Mouse (Mus musculus): ENCODE data around the gene Sult2b1. TPM values are rescaled to one million over a fixed set of nuclear protein-coding genes. Genes with fewer than 3 reads are reported as not detected.
A peak's percentile ranks its signal among the peaks of the same experiment; 100 is the strongest.

Sult2b1 gene
- polyA plus RNA-seq, 1 experiment from 2014 or later, result 1.5 TPM

DNA sequence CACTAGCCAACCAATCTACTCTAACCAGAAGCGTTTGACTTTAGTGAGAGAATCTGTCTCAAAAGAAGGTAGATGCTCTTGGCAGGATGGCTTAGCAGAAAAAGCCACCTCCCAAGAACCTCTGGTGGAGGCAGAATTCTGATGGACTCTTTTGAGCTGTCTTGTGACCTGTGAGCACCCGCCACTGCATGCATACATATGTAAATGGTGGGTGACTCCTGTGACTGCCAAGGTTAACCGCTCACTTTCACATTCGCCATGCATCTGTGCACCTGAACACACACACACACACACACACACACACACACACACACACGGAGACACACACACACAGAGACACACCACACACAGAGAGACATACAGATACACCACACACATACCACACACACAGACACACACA is 37.0 kb downstream of the Sult2b1 start:
- Histone ChIP-seq H3K9me3 (ENCODE audit: control insufficient read depth, low read length) (0 out of 2 replicates have a peak, but pooled peaks cover 4% of the 10 kb centered on the region), H3K27ac (ENCODE audit: low read depth, low read length) (no peak overlapping the region), H3K9ac (ENCODE audit: low read length) (no peak overlapping the region), H3K27me3 (ENCODE audit: control insufficient read depth, insufficient read depth, low read length) (no peaks in the 10 kb centered on the region), H3K36me3 (ENCODE audit: control insufficient read depth, insufficient read depth, low read length) (no peaks in the 10 kb centered on the region), H3K4me2 (no peak overlapping the region), H3K4me1 (ENCODE audit: control insufficient read depth, insufficient read depth, low read length) (no peaks in the 10 kb centered on the region), H3K4me3 (ENCODE audit: low read depth, low read length) (no peak overlapping the region)
- WGBS, result 88% methylated on average over 5 of the region's 5 CpGs
- DNase-seq (ENCODE audit: low spot score, missing footprints), result no peak
- ATAC-seq (ENCODE audit: low FRiP score), result no peak

GRCm38 (mm10) chr7:45746518-45746917 is 38.0 kb downstream of the Sult2b1 start:
- Histone ChIP-seq H3K36me3 (ENCODE audit: control insufficient read depth, insufficient read depth, low read length) (no peaks in the 10 kb centered on the region), H3K27ac (ENCODE audit: low read depth, low read length) (no peak overlapping the region), H3K27me3 (ENCODE audit: control insufficient read depth, insufficient read depth, low read length) (no peaks in the 10 kb centered on the region), H3K4me2 (no peak overlapping the region), H3K4me3 (ENCODE audit: low read depth, low read length) (no peak overlapping the region), H3K9ac (ENCODE audit: low read length) (no peak overlapping the region), H3K9me3 (ENCODE audit: control insufficient read depth, low read length) (0 out of 2 replicates have a peak, but pooled peaks cover 4% of the 10 kb centered on the region), H3K4me1 (ENCODE audit: control insufficient read depth, insufficient read depth, low read length) (no peaks in the 10 kb centered on the region)
- no peak for ATAC-seq (ENCODE audit: low FRiP score)
- DNase-seq (ENCODE audit: low spot score, missing footprints), result no peak
- 65% methylated on average over 6 of the region's 6 CpGs for WGBS

GRCm38 (mm10) chr7:45744387-45744786 is 40.1 kb downstream of the Sult2b1 start:
- Histone ChIP-seq H3K36me3 (ENCODE audit: control insufficient read depth, insufficient read depth, low read length) (no peaks in the 10 kb centered on the region), H3K4me1 (ENCODE audit: control insufficient read depth, insufficient read depth, low read length) (no peaks in the 10 kb centered on the region), H3K27me3 (ENCODE audit: control insufficient read depth, insufficient read depth, low read length) (no peaks in the 10 kb centered on the region), H3K27ac (ENCODE audit: low read depth, low read length) (no peak overlapping the region), H3K9me3 (ENCODE audit: control insufficient read depth, low read length) (0 out of 2 replicates have a peak, but pooled peaks cover 4% of the 10 kb centered on the region), H3K4me2 (no peak overlapping the region), H3K4me3 (ENCODE audit: low read depth, low read length) (no peak overlapping the region), H3K9ac (ENCODE audit: low read length) (no peak overlapping the region)
- ATAC-seq (ENCODE audit: low FRiP score) (no peak), DNase-seq (ENCODE audit: low spot score, missing footprints) (peak; percentile 91)
- 53% methylated on average over 2 of the region's 2 CpGs for WGBS

GRCm38 (mm10) chr7:45742338-45742737 is 42.1 kb downstream of the Sult2b1 start:
- H3K4me3 ChIP-seq (ENCODE audit: low read depth, low read length), result no peak overlapping the region
- no peak overlapping the region for H3K9ac ChIP-seq (ENCODE audit: low read length)

GRCm38 (mm10) chr7:45741777-45742176 is 42.7 kb downstream of the Sult2b1 start:
- ATAC-seq (ENCODE audit: low FRiP score), result no peak
- peak; percentile 79 for DNase-seq (ENCODE audit: low spot score, missing footprints)
- no peak overlapping the region for H3K9ac ChIP-seq (ENCODE audit: low read length)
- no peaks in the 10 kb centered on the region for H3K36me3 ChIP-seq (ENCODE audit: control insufficient read depth, insufficient read depth, low read length)
- no peak overlapping the region for H3K4me3 ChIP-seq (ENCODE audit: low read depth, low read length)
- WGBS, result 34% methylated on average over 11 of the region's 11 CpGs
- H3K4me1 ChIP-seq (ENCODE audit: control insufficient read depth, insufficient read depth, low read length), result no peaks in the 10 kb centered on the region
- H3K27ac ChIP-seq (ENCODE audit: low read depth, low read length), result no peak overlapping the region
- H3K9me3 ChIP-seq (ENCODE audit: control insufficient read depth, low read length), result 0 out of 2 replicates have a peak, but pooled peaks cover 3% of the 10 kb centered on the region
- H3K27me3 ChIP-seq (ENCODE audit: control insufficient read depth, insufficient read depth, low read length), result no peaks in the 10 kb centered on the region
- no peak overlapping the region for H3K4me2 ChIP-seq

More at GRCm38 (mm10) chr7:45742338-45742737, 42.1 kb downstream of the Sult2b1 start:
- H3K27me3 ChIP-seq (ENCODE audit: control insufficient read depth, insufficient read depth, low read length), result no peaks in the 10 kb centered on the region
- ATAC-seq (ENCODE audit: low FRiP score) (no peak), DNase-seq (ENCODE audit: low spot score, missing footprints) (peak; percentile 78)
- H3K4me1 ChIP-seq (ENCODE audit: control insufficient read depth, insufficient read depth, low read length), result no peaks in the 10 kb centered on the region
- 38% methylated on average over 19 of the region's 19 CpGs for WGBS
- no peaks in the 10 kb centered on the region for H3K36me3 ChIP-seq (ENCODE audit: control insufficient read depth, insufficient read depth, low read length)
- H3K27ac ChIP-seq (ENCODE audit: low read depth, low read length), result no peak overlapping the region
- H3K4me2 ChIP-seq, result 0 out of 2 replicates have a peak overlapping the region, but pooled peaks have one; percentile 7
- 0 out of 2 replicates have a peak, but pooled peaks cover 4% of the 10 kb centered on the region for H3K9me3 ChIP-seq (ENCODE audit: control insufficient read depth, low read length)

DNA sequence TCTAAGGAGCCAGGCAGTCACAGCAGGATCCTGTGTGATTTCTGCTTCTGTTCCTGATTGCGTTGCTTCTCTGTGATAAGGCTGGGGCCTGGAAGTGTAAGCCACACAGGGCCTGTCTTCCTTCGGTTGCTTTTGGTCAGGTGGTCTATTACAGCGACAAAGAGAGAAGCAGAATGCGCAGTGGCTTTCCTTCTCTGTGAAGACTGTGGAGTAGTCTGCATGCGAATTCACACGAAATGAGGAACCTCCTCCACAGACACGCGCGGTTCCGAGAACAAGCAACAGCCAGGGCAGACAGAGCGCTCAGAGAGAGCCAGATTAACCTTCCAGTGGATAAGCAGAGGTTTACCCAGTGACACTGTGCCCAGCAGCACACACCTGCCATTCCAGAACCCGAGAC is 43.2 kb downstream of the Sult2b1 start:
- no peak overlapping the region for H3K9ac ChIP-seq (ENCODE audit: low read length)
- H3K4me2 ChIP-seq, result no peak overlapping the region
- no peak for ATAC-seq (ENCODE audit: low FRiP score)
- H3K4me1 ChIP-seq (ENCODE audit: control insufficient read depth, insufficient read depth, low read length), result no peaks in the 10 kb centered on the region
- no peaks in the 10 kb centered on the region for H3K27me3 ChIP-seq (ENCODE audit: control insufficient read depth, insufficient read depth, low read length)
- no peaks in the 10 kb centered on the region for H3K36me3 ChIP-seq (ENCODE audit: control insufficient read depth, insufficient read depth, low read length)
- H3K27ac ChIP-seq (ENCODE audit: low read depth, low read length), result no peak overlapping the region
- H3K4me3 ChIP-seq (ENCODE audit: low read depth, low read length), result no peak overlapping the region
- H3K9me3 ChIP-seq (ENCODE audit: control insufficient read depth, low read length), result no peaks in the 10 kb centered on the region
- WGBS, result 87% methylated on average over 12 of the region's 12 CpGs
- peak; percentile 62 for DNase-seq (ENCODE audit: low spot score, missing footprints)

- whole genome bisulfite sequencing, result 68% methylated on average over 10 of the region's 10 CpGs
- H3K4me1 ChIP-seq (ENCODE audit: control insufficient read depth, insufficient read depth, low read length), result no peaks in the 10 kb centered on the region
- no peak overlapping the region for H3K27ac ChIP-seq (ENCODE audit: low read depth, low read length)
Observed at GRCm38 (mm10) chr7:45739820-45740219, 44.6 kb downstream of the Sult2b1 start.

GRCm38 (mm10) chr7:45739162-45739763 is 45.2 kb downstream of the Sult2b1 start:
- 7% methylated on average over 9 of the region's 9 CpGs for WGBS
- Histone ChIP-seq H3K4me3 (ENCODE audit: low read depth, low read length) (no peak overlapping the region), H3K9me3 (ENCODE audit: control insufficient read depth, low read length) (no peaks in the 10 kb centered on the region), H3K27me3 (ENCODE audit: control insufficient read depth, insufficient read depth, low read length) (no peaks in the 10 kb centered on the region), H3K36me3 (ENCODE audit: control insufficient read depth, insufficient read depth, low read length) (no peaks in the 10 kb centered on the region), H3K9ac (ENCODE audit: low read length) (no peak overlapping the region), H3K27ac (ENCODE audit: low read depth, low read length) (no peak overlapping the region), H3K4me2 (no peak overlapping the region), H3K4me1 (ENCODE audit: control insufficient read depth, insufficient read depth, low read length) (no peaks in the 10 kb centered on the region)
- DNase-seq (ENCODE audit: low spot score, missing footprints) (peak; percentile 94), ATAC-seq (ENCODE audit: low FRiP score) (peak; percentile 86)

More at GRCm38 (mm10) chr7:45739820-45740219, 44.6 kb downstream of the Sult2b1 start:
- Histone ChIP-seq H3K4me2 (no peak overlapping the region), H3K27me3 (ENCODE audit: control insufficient read depth, insufficient read depth, low read length) (no peaks in the 10 kb centered on the region), H3K9ac (ENCODE audit: low read length) (no peak overlapping the region), H3K4me3 (ENCODE audit: low read depth, low read length) (no peak overlapping the region), H3K36me3 (ENCODE audit: control insufficient read depth, insufficient read depth, low read length) (no peaks in the 10 kb centered on the region), H3K9me3 (ENCODE audit: control insufficient read depth, low read length) (no peaks in the 10 kb centered on the region)
- ATAC-seq (ENCODE audit: low FRiP score) (no peak), DNase-seq (ENCODE audit: low spot score, missing footprints) (no peak)

DNA sequence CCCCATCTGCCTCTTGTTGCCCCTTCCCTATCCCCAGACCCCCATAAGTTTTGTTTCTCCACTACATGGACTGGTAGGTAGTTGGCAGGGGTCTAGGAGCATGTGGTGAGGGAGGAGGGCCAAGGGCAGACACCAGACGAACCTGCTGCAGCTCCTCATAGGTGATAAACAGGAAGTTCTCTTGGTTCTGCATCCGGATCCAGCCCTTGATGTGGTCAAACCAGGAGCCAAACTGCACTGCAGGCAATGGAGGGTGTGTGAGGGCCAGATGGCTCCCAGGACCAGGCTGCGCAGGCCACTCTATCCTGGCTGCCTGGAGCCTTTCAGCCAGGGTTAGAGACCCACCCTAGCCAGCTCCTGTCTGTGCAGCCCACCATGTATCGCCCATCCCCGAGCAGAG is 51.0 kb downstream of the Sult2b1 start:
- H3K9ac ChIP-seq (ENCODE audit: low read length), result no peak overlapping the region
- no peaks in the 10 kb centered on the region for H3K9me3 ChIP-seq (ENCODE audit: control insufficient read depth, low read length)
- no peak overlapping the region for H3K27ac ChIP-seq (ENCODE audit: low read depth, low read length)
- ATAC-seq (ENCODE audit: low FRiP score), result no peak
- H3K4me1 ChIP-seq (ENCODE audit: control insufficient read depth, insufficient read depth, low read length), result no peaks in the 10 kb centered on the region
- no peaks in the 10 kb centered on the region for H3K27me3 ChIP-seq (ENCODE audit: control insufficient read depth, insufficient read depth, low read length)
- H3K4me2 ChIP-seq, result no peak overlapping the region
- H3K4me3 ChIP-seq (ENCODE audit: low read depth, low read length), result no peak overlapping the region
- WGBS, result 75% methylated on average over 5 of the region's 5 CpGs
- H3K36me3 ChIP-seq (ENCODE audit: control insufficient read depth, insufficient read depth, low read length), result no peaks in the 10 kb centered on the region
- no peak for DNase-seq (ENCODE audit: low spot score, missing footprints)
